ENCODE assay signal across 8 mouse cellular contexts in genomic region chr4:109281161-109281560, GRCm38 (mm10). TPM values are rescaled to one million over a fixed set of nuclear protein-coding genes. Genes with fewer than 3 reads are reported as not detected.
A peak's percentile ranks its signal among the peaks of the same experiment; 100 is the strongest.
DNase-seq lines count a peak whose midpoint lies in the region; ATAC-seq and TF ChIP-seq lines count a peak whose summit lies in the region.

No protein-coding gene starts in this region.

- H3K4me2 ChIP-seq in heart, embryonic 12.5 days = peak overlapping the region; percentile 92
- H3K4me2 ChIP-seq in hindbrain, embryonic 13.5 days = peak overlapping the region; percentile 80
- peak overlapping the region; percentile 91 for H3K4me2 ChIP-seq in midbrain, embryonic 11.5 days

- WGBS in heart, embryonic 12.5 days = 10% methylated on average over 4 of the region's 4 CpGs
- 6% methylated on average over 4 of the region's 4 CpGs for WGBS in hindbrain, embryonic 13.5 days
- 13% methylated on average over 4 of the region's 4 CpGs for WGBS in midbrain, embryonic 11.5 days

- peak overlapping the region; percentile 80 for H3K4me3 ChIP-seq in heart, embryonic 12.5 days
- H3K4me3 ChIP-seq in G1E (ENCODE audit: low read depth, low read length) = peak overlapping the region; percentile 90
- H3K4me3 ChIP-seq in hindbrain, embryonic 13.5 days = peak overlapping the region; percentile 83
- peak overlapping the region; percentile 87 for H3K4me3 ChIP-seq in midbrain, embryonic 11.5 days (ENCODE audit: low read depth, low read length)

- H3K27me3 ChIP-seq in heart, embryonic 12.5 days (replicated peaks) = no peaks in the 10 kb centered on the region
- H3K27me3 ChIP-seq in G1E (ENCODE audit: insufficient read depth, low read length) = no peaks in the 10 kb centered on the region
- 0 out of 2 replicates have a peak, but pooled peaks cover 2% of the 10 kb centered on the region for H3K27me3 ChIP-seq in hindbrain, embryonic 13.5 days
- H3K27me3 ChIP-seq in midbrain, embryonic 11.5 days (ENCODE audit: control insufficient read depth, insufficient read depth, low read length) = peaks cover 5% of the 10 kb centered on the region; the same call in 1 of the 2 replicates

- H3K9ac ChIP-seq in heart, embryonic 12.5 days = peak overlapping the region; percentile 93
- peak overlapping the region; percentile 80 for H3K9ac ChIP-seq in hindbrain, embryonic 13.5 days
- H3K9ac ChIP-seq in midbrain, embryonic 11.5 days (ENCODE audit: low read length) = peak overlapping the region; percentile 79

- DNase-seq in heart, postnatal 4 days = no peak
- no peak for DNase-seq in G1E (ENCODE audit: low spot score)
- DNase-seq in midbrain, embryonic 11.5 days (ENCODE audit: low spot score, missing footprints) = no peak
- no peak for DNase-seq in layer of hippocampus, adult 9-10 months (ENCODE audit: low spot score)
- DNase-seq in left cerebral cortex, adult 11 months (ENCODE audit: low spot score) = no peak
- no peak for DNase-seq in frontal cortex, postnatal 10 days (ENCODE audit: low spot score in 2 of 2)

- H3K27ac ChIP-seq in heart, embryonic 12.5 days (ENCODE audit: poor library complexity, severe bottlenecking) = no peak overlapping the region
- H3K27ac ChIP-seq in hindbrain, embryonic 13.5 days = no peak overlapping the region
- no peak overlapping the region for H3K27ac ChIP-seq in midbrain, embryonic 11.5 days (ENCODE audit: low read depth, low read length)

- H3K4me1 ChIP-seq in heart, embryonic 12.5 days (replicated peaks) = peaks cover 17% of the 10 kb centered on the region
- H3K4me1 ChIP-seq in G1E (ENCODE audit: insufficient read depth, low read depth, low read length) = peaks cover 27% of the 10 kb centered on the region
- peaks cover 14% of the 10 kb centered on the region for H3K4me1 ChIP-seq in hindbrain, embryonic 13.5 days (replicated peaks)
- no peaks in the 10 kb centered on the region for H3K4me1 ChIP-seq in midbrain, embryonic 11.5 days (ENCODE audit: control insufficient read depth, insufficient read depth, low read length)

- H3K9me3 ChIP-seq in heart, embryonic 12.5 days (replicated peaks) = no peaks in the 10 kb centered on the region
- H3K9me3 ChIP-seq in G1E (replicated peaks) = no peaks in the 10 kb centered on the region
- H3K9me3 ChIP-seq in hindbrain, embryonic 13.5 days = no peaks in the 10 kb centered on the region
- H3K9me3 ChIP-seq in midbrain, embryonic 11.5 days (ENCODE audit: control insufficient read depth, low read length) = no peaks in the 10 kb centered on the region

- TF ChIP-seq CTCF in G1E (IDR thresholded peaks at IDR 0.05; ENCODE audit: low read depth, low read length) = no peak

- no peak for ATAC-seq in heart, embryonic 12.5 days (ENCODE audit: insufficient number of reproducible peaks, low FRiP score)
- no peak for ATAC-seq in G1E (ENCODE audit: extremely low read depth, insufficient number of reproducible peaks, low FRiP score, poor library complexity, severe bottlenecking)
- no peak for ATAC-seq in hindbrain, embryonic 13.5 days (ENCODE audit: low FRiP score)
- ATAC-seq in midbrain, embryonic 11.5 days (ENCODE audit: low FRiP score) = no peak

- H3K36me3 ChIP-seq in heart, embryonic 12.5 days = no peaks in the 10 kb centered on the region
- peaks cover 15% of the 10 kb centered on the region for H3K36me3 ChIP-seq in G1E (replicated peaks)
- no peaks in the 10 kb centered on the region for H3K36me3 ChIP-seq in hindbrain, embryonic 13.5 days
- H3K36me3 ChIP-seq in midbrain, embryonic 11.5 days (ENCODE audit: control insufficient read depth, insufficient read depth, low read length) = no peaks in the 10 kb centered on the region

RNA-seq across cellular contexts. Expression of gene Eps15, which starts 1.1 kb away (rescaled TPM):
- 41.6 and 44.4 TPM in 2 replicates for polyA plus RNA-seq in heart, embryonic 12.5 days (2016; fragmentation: Nextera tagmentation; extraction: Ambion mirVana)
- 10 to 100 TPM; 42.5 to 45.9 TPM for total RNA-seq in heart, postnatal 4 days (2021)
- total RNA-seq in G1E (2014; fragmentation: Nextera tagmentation) = 127 and 137 TPM in 2 replicates
- total RNA-seq in G1E (2017) = 51.6 and 56.8 TPM in 2 replicates
- polyA plus RNA-seq in G1E (2012) = 6.9 and 8.8 TPM in 2 replicates
- 68.8 and 69.1 TPM in 2 replicates for polyA plus RNA-seq in hindbrain, embryonic 13.5 days (2015; fragmentation: Nextera tagmentation; extraction: Ambion mirVana)
- 51.9 and 59.2 TPM in 2 replicates for polyA plus RNA-seq in midbrain, embryonic 11.5 days (2014; fragmentation: Nextera tagmentation; extraction: Ambion mirVana)

RNA-seq across cellular contexts. Expression of gene Calr4, which starts 46.9 kb away (rescaled TPM):
- 0.60 and 0.61 TPM in 2 replicates for polyA plus RNA-seq in heart, embryonic 12.5 days (2016; fragmentation: Nextera tagmentation; extraction: Ambion mirVana)
- not detected for total RNA-seq in heart, postnatal 4 days (2021)
- total RNA-seq in G1E (2014; fragmentation: Nextera tagmentation) = not detected in 2 replicates
- total RNA-seq in G1E (2017) = not detected in 2 replicates
- 0.09 TPM in 2 replicates for polyA plus RNA-seq in G1E (2012)
- 2.1 and 2.2 TPM in 2 replicates for polyA plus RNA-seq in hindbrain, embryonic 13.5 days (2015; fragmentation: Nextera tagmentation; extraction: Ambion mirVana)
- polyA plus RNA-seq in midbrain, embryonic 11.5 days (2014; fragmentation: Nextera tagmentation; extraction: Ambion mirVana) = 0.11 and 0.19 TPM in 2 replicates
